Mouse (Mus musculus) kidney, embryonic 14.5 days (tissue): ENCODE results near the gene 4932438H23Rik. TPM values are rescaled to one million over a fixed set of nuclear protein-coding genes. Genes with fewer than 3 reads are reported as not detected.

Source experiments
- ATAC-seq: fragments of 200-750 bp; cut with Nextera tagmentation; 2 replicates; pipeline ENCODE4 v1.8.0; 2017; ENCODE audit warnings: moderate number of reproducible peaks, mild to moderate bottlenecking, moderate TSS enrichment, moderate library complexity; ENCODE audit not compliant: low FRiP score, low TSS enrichment
- H3K27ac ChIP-seq: fragments of 300-500 bp; sonication (generic); 2 replicates; pipeline ENCODE4 v1.5.1; 2014; ENCODE audit warnings: low read depth, mild to moderate bottlenecking, low read length, moderate library complexity, mixed read lengths
- H3K27me3 ChIP-seq: fragments of 300-500 bp; sonication (generic); 2 replicates; pipeline ENCODE4 v1.6.1; 2014; ENCODE audit warnings: mild to moderate bottlenecking, low read length; ENCODE audit not compliant: control insufficient read depth, insufficient read depth
- H3K36me3 ChIP-seq: fragments of 300-500 bp; sonication (generic); 2 replicates; pipeline ENCODE4 v1.6.1; 2014; ENCODE audit warnings: low read length, mixed read lengths; ENCODE audit not compliant: control insufficient read depth, insufficient read depth
- H3K4me1 ChIP-seq: fragments of 300-500 bp; sonication (generic); 2 replicates; pipeline ENCODE4 v1.6.1; 2014; ENCODE audit warnings: low read length, mixed read lengths; ENCODE audit not compliant: control insufficient read depth, insufficient read depth
- H3K4me2 ChIP-seq: fragments of 300-500 bp; sonication (generic); replicated peaks from 2 replicates; pipeline ENCODE4 v1.6.1; 2014; ENCODE audit warnings: low read depth, mild to moderate bottlenecking, low read length
- H3K4me3 ChIP-seq: fragments of 300-500 bp; sonication (generic); 2 replicates; pipeline ENCODE4 v1.5.1; 2014; ENCODE audit warnings: mild to moderate bottlenecking, low read length
- H3K9ac ChIP-seq: fragments of 300-500 bp; sonication (generic); 2 replicates; pipeline ENCODE4 v1.6.1; 2014; ENCODE audit warnings: low read depth, mild to moderate bottlenecking, low read length, moderate library complexity
- H3K9me3 ChIP-seq: fragments of 300-500 bp; sonication (generic); 2 replicates; pipeline ENCODE4 v1.6.1; 2016; ENCODE audit warnings: low read length; ENCODE audit not compliant: control insufficient read depth
- WGBS: fragments of 180-500 bp; shearing (Covaris S2); extraction: QIAGEN DNeasy Blood & Tissue Kit; methylation state at CpG from one replicate; pipeline ENCODE4 v1.1.7; 2014; 5-methylcytosine and 5-hydroxymethylcytosine counted together
- polyA plus RNA-seq: library from polyadenylated mRNA; unstranded; fragments of >200 nt; fragmentation: Nextera tagmentation; extraction: Ambion mirVana; gene quantifications from 2 replicates; pipeline ENCODE4 v1.2.1, GENCODE M21; 2014

4932438H23Rik gene
- polyA plus RNA-seq, 1 experiment from 2014 or later, result 0.50 TPM

DNA sequence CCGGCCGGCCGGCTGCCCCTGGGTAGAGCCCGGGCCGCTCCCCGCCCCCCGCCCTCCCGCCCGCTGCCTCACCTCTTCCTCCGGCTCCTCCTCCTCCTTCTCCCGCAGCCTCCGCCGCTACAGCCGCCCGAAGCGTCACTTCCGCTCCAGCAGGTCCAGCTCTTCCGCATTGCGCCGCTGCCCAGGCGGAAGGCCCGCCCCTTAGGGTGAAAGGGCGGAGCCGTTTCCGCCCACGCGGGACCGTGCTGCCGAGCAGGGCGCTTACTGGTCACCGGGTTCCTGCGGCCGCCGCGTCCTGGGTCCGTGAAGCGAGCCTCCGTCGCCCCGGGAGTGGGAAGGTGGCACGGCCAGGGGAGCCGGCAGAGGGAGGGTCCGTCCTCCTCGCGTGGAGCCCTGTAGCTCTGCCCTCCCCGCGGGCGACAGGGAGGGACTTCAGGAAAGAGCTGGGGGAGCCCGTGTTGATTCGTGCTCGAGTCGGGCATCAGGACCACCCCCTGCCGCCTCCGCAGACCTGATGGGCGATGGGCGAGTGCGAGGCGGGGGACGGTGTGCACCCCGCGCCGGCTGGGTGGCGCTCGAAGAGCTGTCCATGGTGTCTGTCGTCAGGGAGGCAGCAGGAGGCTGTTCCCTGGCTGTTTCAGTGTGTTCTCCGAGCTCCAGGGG lies 83.8 kb downstream of the 4932438H23Rik start, which contains the start of gene Synj1:
TSS of gene Synj1 (minus strand) at position 288 of the 663 bp plus-strand sequence.
- Histone ChIP-seq H3K36me3 (peaks cover 29% of the 10 kb centered on the region), H3K9me3 (no peaks in the 10 kb centered on the region), H3K4me3 (peak within 1 kb of the TSS; percentile 88), H3K27me3 (no peaks in the 10 kb centered on the region), H3K4me1 (peaks cover 7% of the 10 kb centered on the region; the same call in 1 of the 2 replicates), H3K4me2 (peak within 1 kb of the TSS; percentile 89), H3K27ac (peak within 1 kb of the TSS; percentile 89), H3K9ac (peak within 1 kb of the TSS; percentile 83)
- ATAC-seq, result peak; percentile 96
- WGBS, result under 1% methylated on average over 65 of the region's 66 CpGs

DNA sequence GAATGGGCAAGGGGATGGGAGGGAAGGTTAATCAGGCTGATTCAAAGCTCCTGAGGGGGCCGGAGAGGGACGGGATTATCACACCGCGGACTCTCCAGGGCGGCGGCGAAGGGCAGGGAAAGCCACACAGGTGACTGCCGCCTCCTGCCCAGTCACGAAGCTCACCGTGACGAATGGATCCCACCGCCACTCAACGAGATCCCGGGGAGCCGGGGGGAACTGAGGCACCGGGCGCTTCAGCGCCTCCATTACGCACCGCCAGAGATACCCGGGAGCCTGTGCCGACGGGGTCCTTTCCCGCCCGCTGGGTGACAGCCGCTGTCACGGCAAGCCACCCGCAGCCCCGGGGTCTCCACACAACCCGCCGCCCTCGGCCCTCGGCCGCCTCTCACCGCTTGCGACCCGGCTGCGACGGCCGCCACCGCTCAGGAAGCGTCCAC lies 84.3 kb downstream of the 4932438H23Rik start:
- ATAC-seq, result no peak
- under 1% methylated on average over 28 of the region's 42 CpGs for WGBS
- peak overlapping the region; percentile 89 for H3K4me2 ChIP-seq
- H3K27ac ChIP-seq, result peak overlapping the region; percentile 62
- H3K4me3 ChIP-seq, result peak overlapping the region; percentile 88
- no peaks in the 10 kb centered on the region for H3K27me3 ChIP-seq
- peaks cover 23% of the 10 kb centered on the region for H3K36me3 ChIP-seq
- H3K9me3 ChIP-seq, result no peaks in the 10 kb centered on the region
- peak overlapping the region; percentile 83 for H3K9ac ChIP-seq
- peaks cover 7% of the 10 kb centered on the region; the same call in 1 of the 2 replicates for H3K4me1 ChIP-seq

DNA sequence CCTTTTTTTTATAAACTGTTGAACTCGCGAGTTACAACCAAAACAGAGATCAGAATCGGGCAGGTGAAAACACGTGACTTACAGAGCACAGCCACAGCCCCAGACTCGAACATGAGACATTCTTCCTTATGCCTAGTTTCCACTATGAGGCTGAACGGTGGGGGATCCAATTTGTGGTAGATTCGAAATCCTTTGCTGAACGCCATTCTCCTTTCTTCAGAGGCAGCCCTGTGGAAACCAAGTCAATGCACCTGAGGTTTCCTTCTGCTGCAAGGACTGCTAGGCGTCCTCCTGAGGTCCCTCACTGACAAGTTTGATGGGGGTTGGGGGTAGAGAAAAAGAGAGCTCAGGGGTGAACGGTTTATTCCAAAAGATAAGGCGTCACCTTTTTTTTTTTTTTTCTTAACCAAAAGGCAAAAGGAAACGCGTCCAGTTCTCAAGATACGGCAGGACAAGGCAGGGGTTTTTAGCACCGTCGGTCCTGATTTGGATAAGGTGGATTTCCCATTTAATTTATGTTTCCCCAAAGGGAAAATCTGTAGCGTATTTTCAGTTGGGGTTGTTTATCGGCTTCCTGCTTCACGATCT lies 84.9 kb downstream of the 4932438H23Rik start:
- H3K9ac ChIP-seq, result peak overlapping the region; percentile 83

DNA sequence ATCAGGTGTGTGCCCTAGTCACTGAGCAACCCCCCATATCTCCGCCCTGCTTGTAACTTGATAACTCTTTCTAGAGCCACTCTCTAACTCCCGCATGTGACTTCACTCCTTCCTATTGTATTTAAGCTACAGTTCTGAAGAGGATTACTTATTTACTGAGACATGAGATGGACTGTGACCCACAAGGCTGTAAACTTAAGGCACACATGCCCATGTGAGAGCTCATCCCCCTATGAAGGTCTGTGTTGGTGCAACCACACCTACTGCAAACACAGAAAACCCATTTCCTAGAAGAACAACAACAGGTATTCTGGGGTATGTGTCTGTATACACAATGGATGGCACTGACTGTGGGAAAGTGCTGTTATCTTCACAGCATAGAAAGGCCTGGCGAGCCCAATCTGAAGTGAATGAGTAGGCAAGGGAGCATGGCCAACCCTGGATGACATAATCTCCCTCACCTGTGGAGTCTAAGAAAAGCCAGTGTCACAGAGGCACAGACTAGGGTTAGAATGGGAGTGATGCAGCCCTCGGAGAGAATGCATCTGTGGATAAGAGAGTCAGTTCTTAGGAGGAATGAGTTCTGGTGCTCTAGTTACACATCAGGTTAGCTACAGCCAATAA lies 89.9 kb downstream of the 4932438H23Rik start:
- H3K4me2 ChIP-seq, result no peak overlapping the region
- H3K27me3 ChIP-seq, result no peaks in the 10 kb centered on the region
- no peak for ATAC-seq
- no peak overlapping the region for H3K9ac ChIP-seq
- H3K4me1 ChIP-seq, result peaks cover 4% of the 10 kb centered on the region; the same call in 1 of the 2 replicates
- H3K9me3 ChIP-seq, result no peaks in the 10 kb centered on the region
- H3K27ac ChIP-seq, result no peak overlapping the region
- no peaks in the 10 kb centered on the region for H3K36me3 ChIP-seq
- 78% methylated on average over 4 of the region's 4 CpGs for WGBS
- no peak overlapping the region for H3K4me3 ChIP-seq

More for the DNA sequence above, 84.9 kb downstream of the 4932438H23Rik start:
- peaks cover 7% of the 10 kb centered on the region; the same call in 1 of the 2 replicates for H3K4me1 ChIP-seq
- H3K4me2 ChIP-seq, result peak overlapping the region; percentile 89
- no peaks in the 10 kb centered on the region for H3K9me3 ChIP-seq
- peak overlapping the region; percentile 88 for H3K4me3 ChIP-seq
- H3K27me3 ChIP-seq, result no peaks in the 10 kb centered on the region
- whole genome bisulfite sequencing, result 1% methylated on average over 19 of the region's 19 CpGs
- no peak for ATAC-seq
- H3K27ac ChIP-seq, result peak overlapping the region; percentile 62; the same call in 1 of the 2 replicates
- H3K36me3 ChIP-seq, result peaks cover 17% of the 10 kb centered on the region

Other genes with a start within 250 kb of the 4932438H23Rik start
- gene Cfap298, start 160.0 kb downstream of the 4932438H23Rik start, polyA plus RNA-seq, result 47.7 and 50.7 TPM in 2 replicates
- 10.8 and 15.5 TPM in 2 replicates for gene Synj1, start 83.8 kb downstream of the 4932438H23Rik start, polyA plus RNA-seq
- gene Paxbp1, start 50.6 kb downstream of the 4932438H23Rik start, polyA plus RNA-seq, result 46.9 and 75.6 TPM in 2 replicates
- gene Olig2, start 130.3 kb upstream of the 4932438H23Rik start, polyA plus RNA-seq, result not detected in 2 replicates
- not detected in 2 replicates for gene Olig1, start 174.7 kb upstream of the 4932438H23Rik start, polyA plus RNA-seq